Mouse (Mus musculus) naive thymus-derived CD4-positive, alpha-beta T cell, adult 2 months (primary cell): ENCODE results near the gene Slc9a5.

ENCODE experiments used
- DNase-seq: peaks from one replicate; pipeline ENCODE4 v3.0.0-alpha.2; 2011; ENCODE audit warnings: low read depth

Slc9a5 gene

DNA sequence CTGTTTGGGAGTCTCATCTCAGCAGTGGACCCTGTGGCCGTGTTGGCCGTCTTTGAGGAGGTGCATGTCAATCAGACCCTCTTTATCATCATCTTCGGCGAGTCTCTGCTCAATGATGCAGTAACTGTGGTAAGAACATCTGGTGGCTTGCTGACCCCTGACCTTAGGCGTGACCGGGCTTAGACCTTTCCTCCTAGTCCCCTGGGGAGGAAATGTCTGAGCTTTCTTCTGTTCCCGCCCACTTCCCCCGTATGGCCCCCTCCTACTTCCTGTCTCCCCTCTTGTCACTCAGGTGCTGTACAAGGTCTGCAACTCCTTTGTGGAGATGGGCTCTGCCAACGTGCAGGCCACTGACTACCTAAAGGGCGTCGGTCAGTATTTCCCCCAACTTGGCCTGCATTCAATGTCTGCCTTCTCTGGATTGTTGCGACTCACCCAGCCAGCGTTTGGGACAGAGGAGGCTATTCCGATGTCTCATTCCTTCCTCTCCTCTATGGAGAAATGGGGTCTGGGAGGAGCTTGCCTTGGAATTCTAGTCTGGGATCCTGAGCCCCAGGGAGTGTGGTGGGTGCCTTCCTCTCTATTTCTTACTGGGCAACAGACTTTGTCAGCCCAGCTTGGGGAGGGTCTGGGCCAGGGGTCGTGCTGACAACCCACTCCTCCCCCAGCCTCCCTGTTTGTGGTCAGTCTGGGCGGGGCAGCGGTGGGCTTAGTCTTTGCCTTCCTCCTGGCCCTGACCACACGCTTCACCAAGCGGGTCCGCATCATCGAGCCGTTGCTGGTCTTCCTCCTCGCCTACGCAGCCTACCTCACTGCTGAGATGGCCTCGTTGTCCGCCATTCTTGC, 6.8 kb downstream of the Slc9a5 start:
- DNase-seq, result no peak

DNA sequence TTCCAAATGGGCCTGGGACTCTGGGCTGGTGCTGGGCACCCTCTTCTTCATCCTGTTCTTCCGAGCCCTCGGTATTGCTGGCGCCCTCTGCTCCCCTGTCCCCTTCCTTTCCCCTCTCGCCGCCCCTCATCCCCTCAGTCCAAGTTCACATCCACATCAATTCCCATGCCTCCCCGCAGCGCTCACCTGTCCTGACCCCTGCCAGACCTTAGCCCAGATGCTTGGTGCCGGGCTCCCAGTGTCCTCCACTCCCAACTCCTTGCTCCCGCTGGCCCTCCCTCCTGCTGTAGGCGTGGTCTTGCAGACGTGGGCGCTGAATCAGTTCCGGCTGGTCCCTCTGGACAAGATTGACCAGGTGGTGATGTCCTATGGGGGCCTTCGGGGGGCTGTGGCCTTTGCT, 8.0 kb downstream of the Slc9a5 start:
- no peak for DNase-seq

DNA sequence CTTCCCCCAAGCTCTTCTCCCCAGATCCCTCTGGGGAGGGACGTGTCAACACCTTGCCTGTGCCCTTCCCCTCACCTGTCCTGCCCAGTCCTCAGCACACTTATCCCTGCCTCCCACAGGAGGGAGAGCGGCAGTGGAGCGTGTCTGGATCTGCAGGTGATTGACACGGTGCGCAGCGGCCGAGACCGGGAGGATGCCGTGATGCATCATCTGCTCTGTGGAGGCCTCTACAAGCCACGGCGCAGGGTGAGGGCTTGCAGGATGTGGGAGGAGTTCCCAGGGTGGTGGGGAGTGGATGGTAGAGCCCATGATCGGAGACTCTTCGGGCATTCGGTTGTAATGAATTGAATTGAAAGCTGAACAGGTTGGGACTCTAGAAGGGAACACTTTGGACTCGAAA, 10.6 kb downstream of the Slc9a5 start:
- no peak for DNase-seq

DNA sequence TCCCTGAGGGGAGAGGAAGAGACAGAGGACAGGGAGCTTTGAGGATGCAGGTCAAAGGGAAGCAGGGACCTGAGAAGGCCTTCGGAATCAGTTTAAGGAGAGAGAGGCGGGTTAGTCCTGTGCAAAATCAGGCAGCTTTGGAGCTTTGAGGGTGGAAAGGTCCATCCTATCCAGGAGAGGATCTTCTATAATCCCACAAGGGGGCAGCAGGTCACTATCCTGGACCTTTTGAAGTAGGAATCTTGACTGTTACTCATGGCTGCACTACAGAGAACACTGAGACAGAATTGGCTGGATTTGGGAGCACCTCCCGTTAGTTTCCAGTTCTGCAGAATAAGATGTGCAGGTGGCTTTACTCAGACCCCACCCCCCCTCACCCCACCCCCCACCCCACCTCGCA, 11.0 kb downstream of the Slc9a5 start:
- DNase-seq, result no peak

DNA sequence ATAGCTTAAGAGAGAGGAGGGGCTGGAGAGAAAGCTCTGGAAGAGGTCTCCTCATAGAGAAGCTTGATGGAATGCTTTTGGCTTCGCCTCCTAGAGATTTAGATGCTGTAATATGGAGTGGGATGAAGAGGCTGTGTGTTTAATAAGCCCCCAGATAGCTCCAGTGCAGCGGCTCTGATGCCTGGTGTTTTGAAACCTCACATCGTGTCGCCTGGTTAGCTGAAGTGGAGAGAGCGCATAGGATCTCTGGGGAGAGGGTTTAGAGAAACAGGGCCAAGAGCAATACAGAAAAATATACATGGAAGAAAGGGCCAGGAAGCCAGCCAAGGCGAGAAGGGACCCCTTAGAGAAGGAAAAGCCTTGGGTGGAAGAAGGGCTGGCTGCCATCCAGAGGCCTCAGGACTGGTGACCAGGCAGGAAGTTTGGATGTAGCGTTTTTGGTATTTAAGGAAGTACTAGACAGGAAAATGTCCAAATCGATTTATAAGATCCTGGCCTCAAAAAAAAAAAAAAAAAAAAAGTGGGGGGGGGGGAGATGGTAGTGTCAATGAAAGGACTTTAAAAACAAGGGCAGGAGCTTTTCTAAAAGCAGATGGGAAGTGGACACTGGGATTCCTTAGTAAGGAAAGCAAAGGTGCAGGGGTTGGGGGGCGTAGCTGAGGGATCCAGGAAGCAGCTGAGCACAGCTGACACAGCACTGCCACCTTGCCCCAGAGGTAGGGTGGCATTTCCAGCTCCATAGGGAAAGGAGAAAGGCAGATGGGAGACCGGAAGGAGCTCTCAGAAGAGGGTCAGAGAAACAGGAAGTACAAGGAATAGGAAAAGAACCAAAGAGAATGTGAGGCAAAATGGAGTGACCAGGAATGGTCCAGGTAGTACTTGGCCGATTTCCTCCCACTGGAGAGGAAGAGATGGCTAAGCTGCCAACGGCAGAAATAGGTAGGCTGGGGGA, 13.4 kb downstream of the Slc9a5 start:
- no peak for DNase-seq

DNA sequence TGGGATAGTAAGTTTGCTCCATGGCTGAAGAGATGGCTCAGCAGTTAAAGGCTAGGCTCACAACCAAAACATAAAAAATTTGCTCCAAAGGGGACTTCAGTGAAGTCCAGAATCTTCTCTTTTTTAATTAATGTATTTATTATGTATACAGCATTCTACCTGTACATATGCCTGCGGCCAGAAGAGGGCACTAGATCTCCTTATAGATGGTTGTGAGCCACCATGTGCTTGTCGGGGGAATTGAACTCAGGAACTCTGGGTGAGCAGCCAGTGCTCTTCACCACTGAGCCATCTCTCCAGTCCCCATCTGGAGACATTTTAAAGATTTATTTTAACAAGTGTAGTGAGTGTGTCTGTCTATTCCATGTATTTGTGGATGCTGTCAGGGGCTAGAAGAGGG, 18.5 kb downstream of the Slc9a5 start:
- peak; percentile 23 for DNase-seq

DNA sequence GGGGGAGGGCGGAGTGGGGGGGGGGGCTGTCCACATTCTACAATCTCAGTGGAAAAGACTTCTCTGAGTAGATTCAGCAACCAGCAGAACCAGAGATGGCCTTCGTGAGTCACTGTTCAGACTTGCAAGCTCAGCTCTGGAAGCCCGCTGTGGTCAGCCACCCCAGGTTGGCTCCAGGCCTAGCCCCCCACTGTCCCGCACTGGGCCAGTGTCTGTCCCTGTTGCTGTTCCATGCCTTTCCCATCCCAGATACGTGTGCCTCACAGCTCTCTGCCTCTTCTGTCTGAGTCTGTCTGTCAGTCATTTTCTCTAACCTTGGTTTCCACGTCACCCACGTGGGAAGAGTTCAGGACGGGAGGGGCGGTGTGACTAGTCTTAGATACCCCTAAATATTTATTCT, 23.8 kb downstream of the Slc9a5 start:
- no peak for DNase-seq

DNA sequence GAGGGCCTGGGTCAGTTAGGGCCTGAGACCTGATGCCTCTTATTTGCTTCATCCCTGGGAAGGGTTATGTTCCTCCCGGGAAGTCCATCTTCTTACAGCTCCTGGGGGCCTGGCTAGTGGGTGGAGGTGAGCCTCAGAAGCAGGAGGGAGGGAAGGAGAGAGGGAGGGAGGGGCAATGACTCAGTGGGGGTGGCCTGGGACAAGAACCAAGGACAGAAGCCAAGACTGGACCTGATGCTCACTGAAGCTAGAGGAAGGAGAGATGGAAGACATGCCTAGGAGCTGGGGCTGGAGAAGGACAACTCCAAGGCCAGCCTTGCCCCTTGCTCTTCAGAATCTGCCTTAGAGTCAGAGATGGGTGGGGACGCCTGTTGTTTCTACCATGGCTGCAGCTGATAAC, 24.4 kb downstream of the Slc9a5 start, which contains the start of gene Plekhg4:
Gene Plekhg4 (plus strand): TSS at position 243 of the 400 bp plus-strand sequence.
- DNase-seq, result no peak

DNA sequence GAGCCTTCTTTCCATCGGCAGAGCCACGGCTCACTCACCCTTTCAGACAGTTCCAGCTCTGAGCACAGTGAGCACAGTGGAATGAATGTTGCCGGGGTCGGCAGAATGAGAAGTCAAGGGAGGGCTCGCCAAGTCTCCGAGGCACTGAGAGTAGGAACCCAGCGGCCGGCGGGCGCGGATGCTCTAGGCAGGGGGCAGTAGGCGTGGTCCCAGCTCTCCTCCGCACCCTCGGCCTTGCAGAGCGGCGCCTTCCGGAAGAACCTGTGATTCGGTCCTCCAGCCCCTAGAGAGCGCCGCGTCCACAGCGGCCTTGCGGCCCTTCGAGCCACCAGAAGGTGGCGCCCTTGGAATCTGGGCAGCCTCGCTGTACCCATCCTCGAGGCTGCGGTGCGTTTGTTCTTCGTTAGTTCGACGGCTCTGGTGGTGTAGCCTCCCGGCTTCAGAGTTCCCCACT, 25.9 kb downstream of the Slc9a5 start:
- peak; percentile 18 for DNase-seq

DNA sequence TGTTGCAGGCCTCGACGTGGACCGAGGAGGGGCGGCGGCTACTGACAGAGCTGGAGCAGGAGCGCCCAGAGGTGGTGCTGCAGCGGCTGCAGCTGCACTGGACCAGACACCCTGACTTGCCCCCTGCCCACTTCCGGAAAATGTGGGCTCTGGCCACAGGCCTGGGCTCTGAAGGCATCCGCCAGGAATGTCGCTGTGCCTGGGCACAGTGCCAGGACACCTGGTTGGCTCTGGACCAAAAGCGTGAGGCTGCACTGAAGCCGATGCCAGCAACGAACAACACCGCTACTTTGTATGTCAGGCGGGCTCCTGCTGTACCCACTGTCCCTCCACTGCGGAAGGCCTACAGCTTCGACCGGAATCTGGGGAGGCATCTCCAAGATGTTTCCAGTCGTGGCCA, 30.0 kb downstream of the Slc9a5 start:
- DNase-seq, result no peak

DNA sequence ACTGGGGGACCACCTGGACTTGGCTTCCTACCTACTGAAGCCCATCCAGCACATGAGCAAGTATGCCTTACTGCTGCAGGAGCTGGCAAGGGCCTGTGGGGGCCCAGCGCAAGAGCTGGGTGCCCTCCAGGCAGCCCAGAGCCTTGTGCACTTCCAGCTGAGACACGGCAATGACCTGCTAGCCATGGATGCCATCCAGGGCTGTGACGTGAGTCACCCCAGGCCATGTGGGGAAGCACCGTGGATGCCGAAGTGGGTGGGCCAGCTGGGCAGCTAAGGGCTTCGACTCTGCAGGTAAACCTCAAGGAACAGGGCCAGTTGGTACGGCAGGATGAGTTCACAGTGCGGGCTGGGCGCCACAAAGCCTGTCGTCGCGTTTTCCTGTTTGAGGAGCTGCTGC, 31.7 kb downstream of the Slc9a5 start:
- DNase-seq, result no peak

DNA sequence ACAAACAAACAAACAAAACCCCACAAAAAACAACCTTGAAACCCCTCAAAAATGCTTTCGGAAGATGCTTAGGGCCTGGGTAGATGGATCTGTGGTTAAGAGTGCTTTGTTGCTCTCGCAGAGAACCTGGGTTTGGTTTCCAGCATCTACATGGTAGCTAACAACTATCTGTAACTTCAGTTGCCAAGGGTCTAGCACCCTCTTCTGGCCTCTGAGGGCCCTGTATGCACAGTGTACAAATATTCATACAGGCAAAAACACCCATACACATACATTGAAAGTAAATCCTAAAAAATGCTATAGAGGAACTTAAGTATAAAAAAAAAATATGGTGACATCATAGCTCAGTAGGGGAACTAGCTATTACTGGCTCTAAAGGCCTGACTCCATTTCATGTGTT, 35.4 kb downstream of the Slc9a5 start:
- DNase-seq, result no peak

DNA sequence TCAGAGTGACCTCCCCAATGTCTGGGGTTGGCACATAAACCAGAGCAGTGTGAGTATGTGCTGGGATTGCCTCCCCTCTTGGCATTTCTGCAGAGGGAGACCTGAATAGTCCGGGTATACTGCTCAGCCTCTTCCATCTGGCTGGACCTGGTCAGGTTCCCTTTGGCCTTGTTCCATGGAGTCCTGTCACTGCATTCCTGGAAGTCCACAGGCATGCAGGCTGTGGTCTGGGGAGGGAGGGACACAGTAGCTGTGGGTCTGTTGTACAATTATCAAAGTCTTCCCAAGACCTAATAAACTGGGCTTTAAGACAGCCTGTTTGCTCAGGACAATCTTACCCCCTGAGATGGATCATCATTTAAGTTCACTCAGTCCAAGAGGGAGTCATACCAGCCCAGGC, 38.5 kb downstream of the Slc9a5 start:
- no peak for DNase-seq

DNA sequence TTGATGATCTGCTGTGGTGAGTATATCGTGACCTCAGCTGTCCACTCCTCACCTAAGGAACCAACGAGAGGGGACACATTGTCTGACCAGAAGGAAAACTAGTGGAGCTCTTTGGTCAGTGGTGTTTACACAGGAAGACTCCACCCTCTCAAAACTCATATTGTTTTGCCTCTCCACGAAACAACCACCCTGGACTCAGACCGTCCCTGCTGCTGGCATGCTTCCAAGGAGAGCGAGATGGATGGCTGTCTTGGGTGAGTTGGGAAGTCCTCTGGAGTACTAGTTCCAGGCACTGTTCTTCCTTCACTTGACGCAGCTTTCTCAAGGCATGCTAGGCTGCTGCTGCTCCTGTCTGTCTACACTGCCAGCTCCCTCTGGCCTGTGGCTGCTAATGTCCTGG, 40.5 kb downstream of the Slc9a5 start:
- no peak for DNase-seq

DNA sequence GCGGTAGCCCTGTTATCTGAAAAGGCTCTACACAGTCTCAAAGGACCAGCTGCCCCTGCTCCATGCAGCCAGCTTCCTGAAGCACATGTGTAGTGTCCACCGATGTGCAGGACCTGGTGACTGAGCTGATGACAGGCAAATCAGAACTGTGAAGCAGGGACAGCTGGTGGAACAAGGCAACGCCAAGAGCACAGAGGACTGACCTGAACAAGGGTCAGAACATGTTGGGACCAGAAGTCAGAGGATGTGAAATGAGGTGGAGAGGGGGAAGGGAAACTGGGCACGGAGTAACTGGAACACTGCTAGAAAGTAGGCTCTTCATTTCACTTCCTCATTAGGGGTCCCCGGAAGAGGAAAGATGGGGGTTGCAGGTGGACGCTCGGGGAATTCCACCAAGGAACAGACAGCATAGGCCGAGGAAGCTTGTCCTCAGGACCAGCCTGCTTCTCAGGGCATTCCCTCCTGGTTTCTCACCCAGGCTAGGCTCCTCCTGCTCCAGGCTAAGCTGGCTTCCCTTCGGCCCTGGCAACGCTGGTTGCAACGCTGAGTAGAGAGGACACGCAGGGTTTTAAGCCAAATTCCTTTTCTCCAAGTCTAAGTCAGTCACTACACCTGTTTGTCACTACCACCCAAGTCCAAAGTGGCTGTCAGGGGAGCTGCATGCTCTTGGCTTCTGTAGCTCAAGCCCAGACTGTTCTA, 44.6 kb downstream of the Slc9a5 start:
- DNase-seq, result no peak

DNA sequence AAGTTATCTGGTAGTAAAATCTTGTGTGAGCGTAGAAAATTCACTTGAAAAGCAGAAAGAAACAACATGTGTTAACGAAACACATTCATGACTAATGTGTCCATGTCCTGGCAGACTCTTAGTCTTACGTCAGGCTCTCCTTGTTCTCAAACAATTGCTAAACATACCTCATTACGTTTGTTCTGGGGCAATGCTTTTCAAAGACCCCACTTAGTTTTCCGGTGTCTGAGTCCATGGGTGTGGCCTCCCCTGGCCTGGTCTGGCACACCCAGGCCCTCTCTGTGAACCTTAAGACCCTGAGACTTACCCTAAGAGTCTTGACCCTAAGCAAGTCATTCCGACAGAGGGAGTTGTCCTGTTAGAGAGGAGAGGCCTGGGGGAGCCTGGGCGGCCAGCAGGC, 45.3 kb downstream of the Slc9a5 start:
- no peak for DNase-seq

DNA sequence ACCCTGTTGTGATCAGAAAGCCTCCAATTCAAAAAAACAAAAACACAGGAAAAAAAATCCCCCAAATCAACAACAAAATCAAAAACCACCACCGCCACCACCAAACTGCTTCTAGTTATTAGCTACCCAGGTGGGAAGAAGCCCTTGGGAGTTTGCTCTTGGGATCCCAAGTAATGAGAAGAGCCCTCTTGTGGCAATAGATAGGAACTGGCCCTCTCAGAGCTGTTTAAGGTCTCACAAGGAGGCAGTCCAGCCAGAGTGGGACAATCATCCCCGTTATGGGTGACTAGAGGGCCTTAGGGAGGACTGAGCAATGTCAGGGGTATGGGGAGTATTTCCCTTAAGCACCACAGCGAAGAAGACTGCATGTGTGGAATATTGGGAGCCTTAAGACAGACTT, 49.1 kb downstream of the Slc9a5 start:
- DNase-seq, result peak; percentile 31

DNA sequence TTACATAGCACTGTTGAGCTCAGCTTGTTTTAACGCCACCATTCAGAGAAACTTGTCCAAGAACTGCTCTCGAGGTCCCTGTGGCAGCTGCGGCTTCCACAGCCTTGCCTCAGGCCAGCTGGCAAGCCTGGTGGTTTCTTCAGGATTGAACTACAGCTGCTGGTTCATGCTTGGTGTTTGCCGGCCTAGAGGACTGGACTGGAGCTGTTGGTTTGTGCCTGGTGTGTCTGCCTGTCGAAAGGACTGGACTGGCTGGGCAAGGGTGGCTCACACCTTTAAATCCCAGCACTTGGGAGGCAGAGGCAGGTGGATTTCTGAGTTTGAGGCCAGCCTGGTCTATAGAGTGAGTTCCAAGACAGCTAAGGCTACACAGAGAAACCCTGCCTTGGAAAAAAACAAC, 51.4 kb downstream of the Slc9a5 start:
- no peak for DNase-seq

DNA sequence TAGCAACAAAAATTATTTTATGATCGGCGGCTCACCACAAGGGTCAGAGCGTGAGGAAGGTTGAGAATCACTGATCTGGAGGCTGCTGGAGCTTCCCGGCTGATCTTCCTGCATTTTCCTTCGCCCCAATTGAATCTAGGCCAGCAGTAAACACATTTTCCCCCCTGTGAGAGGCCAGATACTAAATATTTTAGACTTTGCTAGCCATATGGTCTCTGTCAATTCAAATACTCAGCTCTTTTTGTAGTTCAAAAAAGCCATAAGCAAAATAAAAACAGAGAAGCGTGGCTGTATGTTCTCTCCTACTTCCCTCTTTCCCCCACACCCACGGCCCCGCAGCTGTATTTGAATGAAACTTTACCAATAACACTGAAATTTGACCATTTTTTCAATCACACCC, 54.8 kb downstream of the Slc9a5 start:
- DNase-seq, result no peak

DNA sequence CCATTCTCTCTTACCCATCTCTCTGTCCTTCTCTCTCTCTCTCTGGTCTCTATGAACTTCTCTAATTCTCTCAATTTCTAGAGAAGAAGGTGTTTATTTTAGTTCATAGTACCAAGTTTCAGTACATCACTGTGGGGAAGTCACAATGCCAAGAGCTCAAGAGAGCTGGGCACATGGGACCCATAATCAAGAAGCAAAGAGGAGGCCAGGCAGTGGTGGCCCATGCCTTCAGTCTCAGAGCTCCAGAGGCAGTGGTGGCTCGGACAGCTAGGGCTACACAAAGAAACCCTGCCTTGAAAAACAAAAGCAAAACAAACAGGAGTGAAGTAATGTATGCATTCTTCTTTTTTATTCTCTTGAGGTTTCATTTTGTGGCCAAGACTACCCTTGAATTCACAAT, 55.9 kb downstream of the Slc9a5 start:
- DNase-seq, result no peak

DNA sequence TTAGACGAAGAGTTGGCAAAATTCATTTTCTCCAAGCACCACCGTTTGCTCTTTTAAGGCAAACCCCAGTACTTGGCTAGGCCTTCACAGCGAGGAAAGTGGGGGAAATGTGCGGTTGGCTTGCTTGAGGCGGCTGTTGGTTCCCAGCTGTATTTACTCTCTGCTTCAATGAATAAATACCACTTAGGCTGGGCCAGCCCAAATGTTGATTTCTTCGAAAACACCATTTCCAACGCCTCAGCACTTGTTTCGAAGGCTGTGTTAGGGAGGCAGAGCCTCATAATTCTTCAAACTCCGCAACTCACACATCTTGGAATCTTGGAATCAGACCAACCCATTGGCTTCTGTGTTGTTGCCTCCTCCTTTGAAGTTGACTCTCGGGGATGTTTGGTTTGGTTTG, 57.8 kb downstream of the Slc9a5 start:
- DNase-seq, result no peak

DNA sequence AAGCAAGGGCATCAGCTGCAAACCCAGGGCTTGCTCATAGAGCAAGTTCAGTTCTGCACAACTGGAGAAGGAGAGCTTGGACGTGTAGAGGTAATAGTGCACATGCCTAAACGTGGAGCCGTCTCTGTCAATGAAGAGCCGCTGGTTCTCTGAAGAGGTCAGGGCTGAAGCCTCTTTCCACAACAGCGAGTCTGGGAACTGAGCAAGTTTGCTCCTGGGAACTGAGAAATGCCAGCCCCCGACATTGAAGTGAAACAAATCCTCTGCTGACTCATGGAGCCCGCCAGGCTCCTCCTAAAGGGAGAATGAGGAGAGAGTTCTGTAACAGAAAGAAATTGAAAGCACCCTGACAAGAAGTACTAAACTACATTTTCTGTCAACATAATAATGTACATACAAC, 59.7 kb downstream of the Slc9a5 start:
- DNase-seq, result no peak
